Mouse (Mus musculus) forebrain, embryonic 11.5 days (tissue): Measurements from ENCODE around the gene Tanc1. TPM values are rescaled to one million over a fixed set of nuclear protein-coding genes. Genes with fewer than 3 reads are reported as not detected.

Experiments
- ATAC-seq: fragments of 200-750 bp; cut with Nextera tagmentation; replicated peaks from 2 replicates; pipeline ENCODE4 v1.8.0; 2017; ENCODE audit warnings: moderate TSS enrichment; ENCODE audit not compliant: low FRiP score
- DNase-seq: peaks from one replicate; pipeline ENCODE4 v3.0.0-alpha.2; 2017; ENCODE audit warnings: low spot score
- H3K27ac ChIP-seq: fragments of 300-500 bp; sonication (generic); 2 replicates; pipeline ENCODE4 v1.5.1; 2014; ENCODE audit warnings: low read depth, low read length
- H3K27me3 ChIP-seq: fragments of 300-500 bp; sonication (generic); 2 replicates; pipeline ENCODE4 v1.6.1; 2014; ENCODE audit warnings: mild to moderate bottlenecking, low read length, mixed read lengths; ENCODE audit not compliant: control insufficient read depth, insufficient read depth
- H3K36me3 ChIP-seq: fragments of 300-500 bp; sonication (generic); 2 replicates; pipeline ENCODE4 v1.6.1; 2014; ENCODE audit warnings: mild to moderate bottlenecking, low read length, moderate library complexity, mixed read lengths; ENCODE audit not compliant: control insufficient read depth, insufficient read depth
- H3K4me1 ChIP-seq: fragments of 300-500 bp; sonication (generic); replicated peaks from 2 replicates; pipeline ENCODE4 v1.6.1; 2014; ENCODE audit warnings: low read length, mixed read lengths; ENCODE audit not compliant: control insufficient read depth, insufficient read depth
- H3K4me2 ChIP-seq: fragments of 300-500 bp; sonication (generic); 2 replicates; pipeline ENCODE4 v1.6.1; 2014; ENCODE audit warnings: low read depth, mild to moderate bottlenecking, low read length, moderate library complexity, mixed read lengths; ENCODE audit not compliant: severe bottlenecking
- H3K4me3 ChIP-seq: fragments of 300-500 bp; sonication (generic); 2 replicates; pipeline ENCODE4 v1.5.1; 2014; ENCODE audit warnings: low read depth, low read length
- H3K9ac ChIP-seq: fragments of 300-500 bp; sonication (generic); 2 replicates; pipeline ENCODE4 v1.6.1; 2014; ENCODE audit warnings: low read length
- H3K9me3 ChIP-seq: fragments of 300-500 bp; sonication (generic); 2 replicates; pipeline ENCODE4 v1.6.1; 2016; ENCODE audit warnings: low read length, mixed read lengths; ENCODE audit not compliant: control insufficient read depth
- WGBS: fragments of 180-500 bp; shearing (Covaris S2); extraction: QIAGEN DNeasy Blood & Tissue Kit; methylation state at CpG from one replicate; pipeline ENCODE4 v1.1.7; 2014; 5-methylcytosine and 5-hydroxymethylcytosine counted together
- polyA plus RNA-seq: library from polyadenylated mRNA; unstranded; fragments of >200 nt; fragmentation: Nextera tagmentation; extraction: Ambion mirVana; gene quantifications from 2 replicates; pipeline ENCODE4 v1.2.1, GENCODE M21; 2014

The Tanc1 gene
- polyA plus RNA-seq, 1 experiment from 2014 or later, result 22.7 TPM

GRCm38 (mm10) chr2:59819415-59819814 is 207.6 kb downstream of the Tanc1 start:
- no peak for ATAC-seq
- Histone ChIP-seq H3K4me3 (no peak overlapping the region), H3K9me3 (no peaks in the 10 kb centered on the region), H3K27ac (no peak overlapping the region), H3K9ac (no peak overlapping the region), H3K27me3 (no peaks in the 10 kb centered on the region), H3K4me2 (no peak overlapping the region), H3K4me1 (no peaks in the 10 kb centered on the region), H3K36me3 (no peaks in the 10 kb centered on the region)
- WGBS, result 87% methylated on average over 6 of the region's 6 CpGs
- DNase-seq, result no peak

- Histone ChIP-seq H3K27me3 (no peaks in the 10 kb centered on the region), H3K4me2 (no peak overlapping the region), H3K27ac (no peak overlapping the region), H3K9me3 (no peaks in the 10 kb centered on the region), H3K4me1 (no peaks in the 10 kb centered on the region), H3K4me3 (no peak overlapping the region), H3K36me3 (no peaks in the 10 kb centered on the region), H3K9ac (no peak overlapping the region)
- 83% methylated on average over 15 of the region's 15 CpGs for WGBS
- no peak for ATAC-seq
- DNase-seq, result no peak
Measured at GRCm38 (mm10) chr2:59820088-59820487, 208.2 kb downstream of the Tanc1 start.

GRCm38 (mm10) chr2:59821044-59821443 is 209.2 kb downstream of the Tanc1 start:
- H3K9ac ChIP-seq, result no peak overlapping the region
- no peak for DNase-seq
- H3K9me3 ChIP-seq, result no peaks in the 10 kb centered on the region
- H3K4me1 ChIP-seq, result no peaks in the 10 kb centered on the region
- no peak for ATAC-seq
- no peaks in the 10 kb centered on the region for H3K27me3 ChIP-seq
- 98% methylated on average over 2 of the region's 2 CpGs for WGBS
- H3K4me2 ChIP-seq, result no peak overlapping the region
- H3K4me3 ChIP-seq, result no peak overlapping the region
- no peaks in the 10 kb centered on the region for H3K36me3 ChIP-seq
- no peak overlapping the region for H3K27ac ChIP-seq

- H3K9me3 ChIP-seq, result no peaks in the 10 kb centered on the region
- no peak for ATAC-seq
- H3K27ac ChIP-seq, result no peak overlapping the region
- 86% methylated on average over 8 of the region's 8 CpGs for WGBS
- peaks cover 9% of the 10 kb centered on the region; the same call in 1 of the 2 replicates for H3K4me1 ChIP-seq
- H3K4me2 ChIP-seq, result no peak overlapping the region
- H3K36me3 ChIP-seq, result no peaks in the 10 kb centered on the region
- no peak overlapping the region for H3K9ac ChIP-seq
- DNase-seq, result no peak
- no peak overlapping the region for H3K4me3 ChIP-seq
- no peaks in the 10 kb centered on the region for H3K27me3 ChIP-seq
Measured at GRCm38 (mm10) chr2:59824289-59824688, 212.4 kb downstream of the Tanc1 start.

GRCm38 (mm10) chr2:59825380-59825779 is 213.5 kb downstream of the Tanc1 start:
- H3K27ac ChIP-seq, result no peak overlapping the region
- H3K4me3 ChIP-seq, result no peak overlapping the region
- no peaks in the 10 kb centered on the region for H3K36me3 ChIP-seq
- H3K4me2 ChIP-seq, result no peak overlapping the region
- no peaks in the 10 kb centered on the region for H3K27me3 ChIP-seq
- no peak for DNase-seq
- ATAC-seq, result no peak
- peaks cover 19% of the 10 kb centered on the region for H3K4me1 ChIP-seq
- WGBS, result 84% methylated on average over 4 of the region's 4 CpGs
- no peaks in the 10 kb centered on the region for H3K9me3 ChIP-seq
- H3K9ac ChIP-seq, result no peak overlapping the region

- Histone ChIP-seq H3K9me3 (no peaks in the 10 kb centered on the region), H3K27ac (0 out of 2 replicates have a peak overlapping the region, but pooled peaks have one; percentile 1), H3K4me2 (no peak overlapping the region), H3K36me3 (no peaks in the 10 kb centered on the region), H3K4me1 (peaks cover 20% of the 10 kb centered on the region), H3K27me3 (no peaks in the 10 kb centered on the region), H3K4me3 (no peak overlapping the region), H3K9ac (no peak overlapping the region)
- ATAC-seq (no peak), DNase-seq (no peak)
- 64% methylated on average over 11 of the region's 11 CpGs for WGBS
Measured at GRCm38 (mm10) chr2:59828103-59828655, 216.3 kb downstream of the Tanc1 start.

GRCm38 (mm10) chr2:59828777-59829508 is 217.1 kb downstream of the Tanc1 start:
- ATAC-seq, result peak; percentile 47
- whole genome bisulfite sequencing, result 26% methylated on average over 14 of the region's 14 CpGs
- no peak overlapping the region for H3K4me2 ChIP-seq
- peaks cover 20% of the 10 kb centered on the region for H3K4me1 ChIP-seq
- H3K9me3 ChIP-seq, result no peaks in the 10 kb centered on the region
- H3K27me3 ChIP-seq, result no peaks in the 10 kb centered on the region
- no peak overlapping the region for H3K4me3 ChIP-seq
- 0 out of 2 replicates have a peak overlapping the region, but pooled peaks have one; percentile 1 for H3K27ac ChIP-seq
- peak; percentile 66 for DNase-seq
- no peaks in the 10 kb centered on the region for H3K36me3 ChIP-seq
- no peak overlapping the region for H3K9ac ChIP-seq

GRCm38 (mm10) chr2:59829718-59830117 is 217.9 kb downstream of the Tanc1 start:
- no peak overlapping the region for H3K9ac ChIP-seq
- ATAC-seq, result peak; percentile 51
- WGBS, result 80% methylated on average over 7 of the region's 7 CpGs

GRCm38 (mm10) chr2:59830151-59830550 is 218.3 kb downstream of the Tanc1 start:
- ATAC-seq, result peak; percentile 50

More at GRCm38 (mm10) chr2:59829718-59830117, 217.9 kb downstream of the Tanc1 start:
- Histone ChIP-seq H3K9me3 (no peaks in the 10 kb centered on the region), H3K27ac (no peak overlapping the region), H3K4me3 (no peak overlapping the region), H3K4me2 (no peak overlapping the region), H3K4me1 (peaks cover 20% of the 10 kb centered on the region), H3K36me3 (no peaks in the 10 kb centered on the region), H3K27me3 (no peaks in the 10 kb centered on the region)
- DNase-seq, result no peak

More at GRCm38 (mm10) chr2:59830151-59830550, 218.3 kb downstream of the Tanc1 start:
- 19% methylated on average over 9 of the region's 9 CpGs for WGBS
- Histone ChIP-seq H3K4me1 (peaks cover 20% of the 10 kb centered on the region), H3K27ac (no peak overlapping the region), H3K9me3 (no peaks in the 10 kb centered on the region), H3K4me3 (no peak overlapping the region), H3K36me3 (no peaks in the 10 kb centered on the region), H3K4me2 (no peak overlapping the region), H3K27me3 (no peaks in the 10 kb centered on the region), H3K9ac (no peak overlapping the region)
- DNase-seq, result peak; percentile 73
